Mouse (Mus musculus): ENCODE results near the gene Olfr1378. TPM values are rescaled to one million over a fixed set of nuclear protein-coding genes. Genes with fewer than 3 reads are reported as not detected.
A peak's percentile ranks its signal among the peaks of the same experiment; 100 is the strongest.

Olfr1378 gene
- not detected in 2 replicates for total RNA-seq (2015)
- total RNA-seq (2017) = not detected in 2 replicates

GRCm38 (mm10) chr11:50966230-50966629 is at the start of gene Olfr1378:
Gene Olfr1378 (plus strand): TSS chr11:50966530.
- ATAC-seq (ENCODE audit: poor library complexity, severe bottlenecking) = no peak

- ATAC-seq (ENCODE audit: poor library complexity, severe bottlenecking) = no peak
Measured at GRCm38 (mm10) chr11:50930469-50931014, 35.8 kb upstream of the Olfr1378 start.

- ATAC-seq (ENCODE audit: poor library complexity, severe bottlenecking) = no peak; the same call in 1 of the 2 replicates
Measured at GRCm38 (mm10) chr11:50931021-50931420, 35.3 kb upstream of the Olfr1378 start.

- peak; percentile 56; the same call in 1 of the 2 replicates for ATAC-seq (ENCODE audit: poor library complexity, severe bottlenecking)
Measured at GRCm38 (mm10) chr11:50931451-50931866, 34.9 kb upstream of the Olfr1378 start, which contains the start of gene Zfp354b. Gene Zfp354b (minus strand): TSS chr11:50931633.

- no peak for ATAC-seq (ENCODE audit: poor library complexity, severe bottlenecking)
Measured at GRCm38 (mm10) chr11:50932040-50932439, 34.3 kb upstream of the Olfr1378 start.

- no peak for ATAC-seq (ENCODE audit: poor library complexity, severe bottlenecking)
Measured at GRCm38 (mm10) chr11:50938435-50938834, 27.9 kb upstream of the Olfr1378 start.

GRCm38 (mm10) chr11:50939621-50940366 is 26.5 kb upstream of the Olfr1378 start:
- peak; percentile 60 for ATAC-seq (ENCODE audit: poor library complexity, severe bottlenecking)

GRCm38 (mm10) chr11:50942386-50942785 is 23.9 kb upstream of the Olfr1378 start:
- no peak for ATAC-seq (ENCODE audit: poor library complexity, severe bottlenecking)

GRCm38 (mm10) chr11:50943506-50943905 is 22.8 kb upstream of the Olfr1378 start, which contains the start of gene 4933414I15Rik:
Gene 4933414I15Rik (minus strand): TSS chr11:50943765.
- ATAC-seq (ENCODE audit: poor library complexity, severe bottlenecking) = no peak

- no peak for ATAC-seq (ENCODE audit: poor library complexity, severe bottlenecking)
Measured at GRCm38 (mm10) chr11:50952290-50952689, 14.0 kb upstream of the Olfr1378 start.

- ATAC-seq (ENCODE audit: poor library complexity, severe bottlenecking) = no peak
Measured at GRCm38 (mm10) chr11:50953665-50954064, 12.7 kb upstream of the Olfr1378 start, which contains the start of gene Prop1. Gene Prop1 (minus strand): TSS chr11:50953765.

- ATAC-seq (ENCODE audit: poor library complexity, severe bottlenecking) = no peak
Measured at GRCm38 (mm10) chr11:50964886-50965285, 1.4 kb upstream of the Olfr1378 start.

GRCm38 (mm10) chr11:50977216-50977615 is 10.9 kb downstream of the Olfr1378 start:
- no peak for ATAC-seq (ENCODE audit: poor library complexity, severe bottlenecking)

- no peak for ATAC-seq (ENCODE audit: poor library complexity, severe bottlenecking)
Measured at GRCm38 (mm10) chr11:50981667-50982066, 15.3 kb downstream of the Olfr1378 start, which contains the start of gene Olfr1377. Gene Olfr1377 (plus strand): TSS chr11:50981967.

- no peak for ATAC-seq (ENCODE audit: poor library complexity, severe bottlenecking)
Measured at GRCm38 (mm10) chr11:51003296-51003695, 37.0 kb downstream of the Olfr1378 start, which contains the start of gene Olfr51. Gene Olfr51 (plus strand): TSS chr11:51003596.

GRCm38 (mm10) chr11:51011821-51012220 is 45.5 kb downstream of the Olfr1378 start:
- no peak for ATAC-seq (ENCODE audit: poor library complexity, severe bottlenecking)

GRCm38 (mm10) chr11:51013936-51014335 is 47.6 kb downstream of the Olfr1378 start, which contains the start of gene Olfr54:
Gene Olfr54 (plus strand): TSS chr11:51014236.
- ATAC-seq (ENCODE audit: poor library complexity, severe bottlenecking) = no peak

- no peak for ATAC-seq (ENCODE audit: poor library complexity, severe bottlenecking)
Measured at GRCm38 (mm10) chr11:51016341-51016740, 50.0 kb downstream of the Olfr1378 start.

All from megakaryocyte, adult 5-6 weeks (primary cell).